Mouse (Mus musculus): ENCODE results near the gene 1700003F12Rik.

1700003F12Rik gene

GRCm38 (mm10) chr2:154577744-154578067 is 30.8 kb downstream of the 1700003F12Rik start:
- no peak for DNase-seq

DNA sequence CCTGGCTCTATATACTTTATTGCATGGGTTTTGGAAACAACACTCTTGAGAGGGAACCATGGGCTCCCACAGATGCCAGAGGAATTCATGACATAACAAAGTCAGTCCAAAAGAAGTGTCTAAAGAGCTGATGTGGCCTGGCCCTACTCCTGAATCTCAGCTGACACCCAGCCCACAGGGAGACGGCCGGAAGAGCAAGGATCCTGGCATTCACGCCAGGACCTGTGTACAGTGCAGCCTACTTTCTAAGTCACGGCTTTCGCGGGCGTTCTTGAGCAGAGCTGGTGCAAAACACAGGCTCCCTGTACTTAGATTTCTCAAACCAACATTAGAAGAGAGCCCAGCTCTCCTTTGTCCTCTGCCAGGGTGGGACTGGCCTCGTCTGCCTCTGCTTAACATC is 33.7 kb downstream of the 1700003F12Rik start:
- DNase-seq = no peak

- no peak for DNase-seq
Observed at GRCm38 (mm10) chr2:154581421-154581820, 34.5 kb downstream of the 1700003F12Rik start.

GRCm38 (mm10) chr2:154583906-154584872 is 37.3 kb downstream of the 1700003F12Rik start:
- no peak for DNase-seq

DNA sequence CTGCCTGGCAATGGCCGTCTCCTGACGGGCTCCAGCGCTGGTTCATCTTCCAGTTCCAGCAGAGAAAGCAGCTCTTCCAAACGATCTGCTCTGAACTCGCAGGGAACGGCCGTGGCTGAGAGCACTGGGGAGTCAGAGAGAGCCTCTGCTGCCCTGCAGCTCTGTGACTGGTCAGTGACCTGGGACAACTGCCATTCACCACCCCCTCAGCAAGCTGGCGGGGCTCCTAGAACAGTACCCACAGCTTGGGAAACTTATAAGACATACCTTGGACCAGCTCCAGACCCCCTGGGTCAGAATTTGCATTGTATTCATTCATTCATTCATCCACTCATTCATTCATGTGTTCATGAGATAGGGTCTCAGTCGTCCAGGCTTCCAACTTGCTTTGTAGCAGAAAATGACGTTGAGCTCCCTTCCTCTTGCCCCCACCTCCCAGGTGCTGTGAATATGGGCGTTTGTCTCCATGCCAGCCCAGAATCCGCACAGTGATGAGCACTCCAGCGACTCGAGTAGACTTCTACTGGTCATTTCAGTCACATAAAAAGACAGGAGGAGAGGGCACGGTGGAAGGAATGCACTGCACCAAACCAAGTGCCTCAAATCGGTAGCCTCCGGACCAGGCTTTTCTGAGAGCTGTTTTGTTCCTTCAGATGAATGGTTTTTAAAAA is 38.2 kb downstream of the 1700003F12Rik start:
- no peak for DNase-seq

DNA sequence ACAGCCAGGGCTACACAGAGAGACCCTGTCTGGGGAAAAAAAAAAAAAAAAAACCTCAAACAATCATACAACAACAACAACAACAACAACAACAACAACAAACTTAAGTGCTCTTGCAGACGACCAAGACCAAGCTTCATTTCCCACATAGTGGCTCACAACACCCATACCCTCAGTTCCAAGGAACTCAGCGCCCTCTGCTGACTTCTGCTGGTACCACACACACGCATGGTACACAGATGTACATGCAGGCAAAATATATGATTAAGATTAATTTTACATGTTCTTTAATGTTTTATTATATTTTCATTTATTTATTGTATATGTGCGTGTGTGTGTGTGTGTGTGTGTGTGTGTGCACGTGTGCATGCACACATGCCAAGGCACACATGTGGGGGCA is 39.5 kb downstream of the 1700003F12Rik start:
- peak; percentile 56 to 59 for DNase-seq

DNA sequence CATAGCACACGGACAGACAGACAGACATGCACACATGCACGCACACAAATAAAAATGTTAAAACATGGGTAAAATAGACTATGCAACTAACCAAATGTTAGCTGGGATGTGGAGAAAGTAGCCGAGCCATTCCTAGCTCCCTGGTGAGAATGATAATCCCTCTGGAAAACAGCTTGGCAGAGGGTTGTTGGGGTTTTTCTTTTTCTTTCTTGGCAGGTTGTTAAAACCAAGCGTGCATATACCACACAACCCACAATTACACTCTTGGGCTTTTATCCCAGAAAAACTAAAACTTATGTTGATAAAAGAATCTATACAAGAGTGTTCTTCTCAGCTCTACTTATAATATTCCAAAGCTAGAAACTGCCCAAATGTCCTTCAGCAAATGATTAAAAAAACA is 42.2 kb downstream of the 1700003F12Rik start:
- no peak for DNase-seq

DNA sequence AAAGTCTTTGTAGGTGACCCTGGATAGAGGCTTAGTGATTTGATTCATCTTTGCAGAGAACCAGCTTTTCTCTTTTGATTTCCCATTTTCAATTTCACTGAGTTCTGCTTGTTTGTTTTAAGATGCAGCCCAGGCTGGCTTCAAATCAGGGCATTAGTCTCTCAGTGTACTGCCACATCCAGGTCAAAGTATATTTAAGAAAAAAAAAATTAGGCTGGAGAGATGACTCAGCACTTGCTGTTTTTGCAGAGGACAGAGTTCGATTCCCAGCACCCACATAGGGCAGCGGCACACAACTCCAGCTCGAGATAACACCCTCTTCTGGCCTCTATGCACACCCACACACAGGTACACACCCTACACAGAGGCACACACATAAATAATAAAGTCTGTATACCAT is 44.4 kb downstream of the 1700003F12Rik start:
- DNase-seq = no peak

- DNase-seq = peak; percentile 58 to 60
Observed at GRCm38 (mm10) chr2:154593025-154593424, 46.1 kb downstream of the 1700003F12Rik start.

DNA sequence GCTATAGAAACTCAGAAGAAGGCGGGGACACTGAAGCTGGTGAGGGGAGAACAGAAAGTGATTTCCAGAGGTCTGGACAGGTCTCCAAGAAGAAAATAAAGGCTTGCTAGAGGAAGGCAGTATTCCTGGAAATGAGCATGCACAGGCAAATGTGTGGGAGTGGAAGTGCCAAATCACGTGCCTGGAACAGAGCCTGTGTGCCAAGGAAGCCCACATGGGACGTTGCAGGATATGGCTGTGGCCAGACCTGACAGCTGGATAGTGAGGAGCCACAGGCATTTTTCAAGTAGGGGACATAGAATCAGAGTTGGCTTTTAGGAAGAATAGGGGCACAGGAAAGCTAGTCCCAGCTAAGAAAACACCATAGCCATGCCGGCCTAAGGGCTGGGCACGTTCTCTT is 48.9 kb downstream of the 1700003F12Rik start:
- no peak for DNase-seq

DNA sequence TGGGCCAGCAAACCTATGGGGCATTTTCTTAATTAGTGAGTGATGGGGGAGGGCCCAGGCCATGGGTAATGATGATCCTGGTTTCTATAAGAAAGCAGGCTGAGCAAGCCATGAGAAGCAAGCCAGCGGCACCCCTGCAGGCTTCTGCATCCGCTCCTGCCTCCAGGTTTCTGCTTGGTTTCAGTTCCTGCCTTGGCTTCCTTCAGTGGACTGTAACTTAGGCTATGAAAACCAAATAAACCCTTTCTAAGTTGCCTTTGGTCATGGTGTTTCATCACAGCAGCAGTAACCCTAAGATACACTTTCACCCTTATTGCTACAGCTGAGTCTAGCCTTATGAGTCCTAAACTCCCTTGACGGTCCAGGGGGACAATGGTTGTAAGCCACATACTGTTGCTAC is 50.5 kb downstream of the 1700003F12Rik start:
- peak; percentile 17 to 25 for DNase-seq

Data from B cell, adult 2 months (primary cell).